Mouse (Mus musculus): ENCODE measurements around the gene Ptpra. TPM values are rescaled to one million over a fixed set of nuclear protein-coding genes. Genes with fewer than 3 reads are reported as not detected.

The Ptpra gene
- polyA plus RNA-seq, 1 experiment from 2014 or later, result 152 TPM

DNA sequence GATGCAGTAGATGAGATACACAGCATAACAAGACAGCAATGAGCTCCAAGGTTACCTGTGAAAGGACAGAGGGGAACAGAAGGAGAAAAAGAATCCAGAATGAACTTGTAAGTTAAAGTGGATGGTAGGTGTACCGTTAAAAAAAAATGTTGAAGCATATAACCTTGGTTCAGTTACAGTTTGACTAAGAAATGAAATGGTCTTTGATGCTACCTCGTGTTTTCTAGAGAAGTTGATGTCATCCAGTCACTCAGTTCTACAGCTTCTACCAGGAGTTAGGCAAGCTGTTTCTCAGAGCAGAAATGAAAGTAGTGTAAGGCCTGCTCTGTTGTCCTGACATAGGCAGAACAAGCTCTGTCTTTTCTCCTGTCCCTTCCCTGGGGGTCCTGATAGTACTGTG is 79.2 kb downstream of the Ptpra start:
- Histone ChIP-seq H3K27me3 (replicated peaks; ENCODE audit: control insufficient read depth, insufficient read depth, low read length) (no peaks in the 10 kb centered on the region), H3K9ac (replicated peaks; ENCODE audit: low read depth, low read length) (no peak overlapping the region), H3K36me3 (ENCODE audit: control insufficient read depth, insufficient read depth) (peaks cover 8% of the 10 kb centered on the region), H3K4me3 (replicated peaks; ENCODE audit: low read length) (no peak overlapping the region), H3K4me2 (ENCODE audit: low read length) (no peak overlapping the region), H3K9me3 (ENCODE audit: control insufficient read depth, low read length) (no peaks in the 10 kb centered on the region), H3K27ac (ENCODE audit: low read length) (no peak overlapping the region), H3K4me1 (replicated peaks; ENCODE audit: control insufficient read depth, insufficient read depth, low read length) (no peaks in the 10 kb centered on the region)
- WGBS, result 88% methylated on average over 2 of the region's 2 CpGs
- no peak for ATAC-seq

GRCm38 (mm10) chr2:130529925-130530324 is 79.8 kb downstream of the Ptpra start:
- Histone ChIP-seq H3K27me3 (replicated peaks; ENCODE audit: control insufficient read depth, insufficient read depth, low read length) (no peaks in the 10 kb centered on the region), H3K36me3 (ENCODE audit: control insufficient read depth, insufficient read depth) (peaks cover 9% of the 10 kb centered on the region), H3K9me3 (ENCODE audit: control insufficient read depth, low read length) (no peaks in the 10 kb centered on the region), H3K4me1 (replicated peaks; ENCODE audit: control insufficient read depth, insufficient read depth, low read length) (no peaks in the 10 kb centered on the region), H3K4me3 (replicated peaks; ENCODE audit: low read length) (no peak overlapping the region), H3K4me2 (ENCODE audit: low read length) (no peak overlapping the region), H3K27ac (ENCODE audit: low read length) (no peak overlapping the region), H3K9ac (replicated peaks; ENCODE audit: low read depth, low read length) (no peak overlapping the region)
- WGBS, result 83% methylated on average over 7 of the region's 7 CpGs
- ATAC-seq, result no peak

GRCm38 (mm10) chr2:130532201-130532600 is 82.1 kb downstream of the Ptpra start:
- WGBS, result 95% methylated on average over 2 of the region's 2 CpGs
- peaks cover 16% of the 10 kb centered on the region for H3K36me3 ChIP-seq (ENCODE audit: control insufficient read depth, insufficient read depth)
- no peak for ATAC-seq

GRCm38 (mm10) chr2:130535017-130535416 is 84.9 kb downstream of the Ptpra start:
- H3K4me2 ChIP-seq (ENCODE audit: low read length), result no peak overlapping the region
- no peaks in the 10 kb centered on the region for H3K27me3 ChIP-seq (replicated peaks; ENCODE audit: control insufficient read depth, insufficient read depth, low read length)
- 91% methylated on average over 6 of the region's 6 CpGs for WGBS
- no peak overlapping the region for H3K27ac ChIP-seq (ENCODE audit: low read length)
- H3K36me3 ChIP-seq (ENCODE audit: control insufficient read depth, insufficient read depth), result peaks cover 26% of the 10 kb centered on the region
- H3K9ac ChIP-seq (replicated peaks; ENCODE audit: low read depth, low read length), result no peak overlapping the region
- H3K4me1 ChIP-seq (replicated peaks; ENCODE audit: control insufficient read depth, insufficient read depth, low read length), result no peaks in the 10 kb centered on the region
- no peak overlapping the region for H3K4me3 ChIP-seq (replicated peaks; ENCODE audit: low read length)
- H3K9me3 ChIP-seq (ENCODE audit: control insufficient read depth, low read length), result no peaks in the 10 kb centered on the region
- no peak for ATAC-seq

More at GRCm38 (mm10) chr2:130532201-130532600, 82.1 kb downstream of the Ptpra start:
- Histone ChIP-seq H3K9ac (replicated peaks; ENCODE audit: low read depth, low read length) (no peak overlapping the region), H3K27me3 (replicated peaks; ENCODE audit: control insufficient read depth, insufficient read depth, low read length) (no peaks in the 10 kb centered on the region), H3K27ac (ENCODE audit: low read length) (no peak overlapping the region), H3K4me1 (replicated peaks; ENCODE audit: control insufficient read depth, insufficient read depth, low read length) (no peaks in the 10 kb centered on the region), H3K4me2 (ENCODE audit: low read length) (no peak overlapping the region), H3K4me3 (replicated peaks; ENCODE audit: low read length) (no peak overlapping the region), H3K9me3 (ENCODE audit: control insufficient read depth, low read length) (no peaks in the 10 kb centered on the region)

DNA sequence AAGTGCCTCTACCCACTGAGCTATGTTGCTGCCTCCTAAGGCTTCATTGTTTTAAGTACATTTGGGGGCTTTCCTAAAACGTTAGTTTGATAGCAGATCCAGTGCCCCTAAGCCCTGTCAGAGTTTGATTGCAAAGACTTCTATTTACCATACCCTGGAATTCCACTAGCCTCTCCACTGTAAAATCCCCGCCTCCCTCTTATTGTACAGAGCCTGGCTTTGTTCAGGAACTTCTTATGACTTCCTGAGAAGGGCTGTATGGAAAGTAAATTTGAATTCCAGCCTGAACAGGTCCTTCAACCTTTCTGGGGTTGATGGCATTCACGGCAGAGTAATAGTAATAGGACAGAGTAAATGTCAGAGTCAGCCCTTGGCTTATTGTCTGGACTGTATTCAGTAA is 86.8 kb downstream of the Ptpra start:
- no peaks in the 10 kb centered on the region for H3K4me1 ChIP-seq (replicated peaks; ENCODE audit: control insufficient read depth, insufficient read depth, low read length)
- no peaks in the 10 kb centered on the region for H3K27me3 ChIP-seq (replicated peaks; ENCODE audit: control insufficient read depth, insufficient read depth, low read length)
- ATAC-seq, result no peak
- no peaks in the 10 kb centered on the region for H3K9me3 ChIP-seq (ENCODE audit: control insufficient read depth, low read length)
- H3K27ac ChIP-seq (ENCODE audit: low read length), result no peak overlapping the region
- 70% methylated on average over 3 of the region's 3 CpGs for WGBS
- no peak overlapping the region for H3K9ac ChIP-seq (replicated peaks; ENCODE audit: low read depth, low read length)
- H3K4me3 ChIP-seq (replicated peaks; ENCODE audit: low read length), result no peak overlapping the region
- H3K4me2 ChIP-seq (ENCODE audit: low read length), result no peak overlapping the region
- peaks cover 40% of the 10 kb centered on the region for H3K36me3 ChIP-seq (ENCODE audit: control insufficient read depth, insufficient read depth)

DNA sequence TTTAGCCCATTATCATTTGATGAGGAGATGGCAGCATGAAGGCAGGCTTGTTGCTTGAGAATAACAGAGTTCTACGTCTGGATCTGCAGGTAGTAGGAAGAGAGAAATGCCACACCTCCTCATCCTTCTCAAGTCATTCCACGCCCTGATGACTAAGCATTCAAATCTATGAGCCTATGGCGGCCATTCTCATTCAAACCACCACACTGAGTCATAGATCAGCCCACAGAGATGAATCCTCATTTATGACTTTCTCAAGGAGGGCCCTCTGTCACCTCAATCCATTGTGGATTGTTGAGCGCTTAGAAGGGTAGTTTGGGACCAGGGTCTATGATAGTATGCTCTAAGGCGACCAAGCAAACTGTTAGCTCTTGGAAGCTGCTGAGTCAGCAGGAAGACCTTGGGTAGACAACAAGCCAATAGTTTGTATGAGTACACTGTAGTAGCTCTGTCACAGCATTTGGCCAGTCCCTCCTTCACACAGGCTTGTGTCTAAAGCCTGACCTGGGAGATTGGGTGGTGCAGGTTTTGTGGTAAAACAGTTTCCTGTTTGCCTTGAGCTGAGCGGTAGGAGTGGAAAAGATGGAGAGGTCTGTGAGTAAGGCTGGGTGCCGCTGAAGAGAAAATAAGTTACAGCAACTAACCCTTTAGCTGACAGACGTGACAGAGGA is 88.9 kb downstream of the Ptpra start:
- H3K27me3 ChIP-seq (replicated peaks; ENCODE audit: control insufficient read depth, insufficient read depth, low read length), result no peaks in the 10 kb centered on the region
- no peaks in the 10 kb centered on the region for H3K4me1 ChIP-seq (replicated peaks; ENCODE audit: control insufficient read depth, insufficient read depth, low read length)
- no peak for ATAC-seq
- peaks cover 47% of the 10 kb centered on the region for H3K36me3 ChIP-seq (ENCODE audit: control insufficient read depth, insufficient read depth)
- no peak overlapping the region for H3K9ac ChIP-seq (replicated peaks; ENCODE audit: low read depth, low read length)
- H3K4me3 ChIP-seq (replicated peaks; ENCODE audit: low read length), result no peak overlapping the region
- WGBS, result 94% methylated on average over 8 of the region's 8 CpGs
- no peak overlapping the region for H3K27ac ChIP-seq (ENCODE audit: low read length)
- H3K9me3 ChIP-seq (ENCODE audit: control insufficient read depth, low read length), result no peaks in the 10 kb centered on the region
- H3K4me2 ChIP-seq (ENCODE audit: low read length), result no peak overlapping the region

DNA sequence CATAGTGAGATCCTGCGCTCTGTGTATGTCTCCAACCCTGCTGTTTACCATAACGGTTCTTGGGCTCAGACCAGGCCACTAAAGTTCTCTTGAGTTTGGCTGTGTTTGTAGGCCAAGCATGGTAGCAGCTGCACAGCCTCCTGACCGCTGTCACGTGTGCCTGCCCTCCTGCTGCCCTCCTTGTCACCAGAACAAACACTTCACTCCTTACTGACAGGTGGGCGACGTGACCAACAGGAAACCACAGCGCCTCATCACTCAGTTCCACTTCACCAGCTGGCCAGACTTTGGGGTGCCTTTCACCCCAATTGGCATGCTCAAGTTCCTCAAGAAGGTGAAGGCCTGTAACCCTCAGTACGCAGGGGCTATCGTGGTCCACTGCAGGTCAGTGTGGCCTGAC is 90.2 kb downstream of the Ptpra start:
- no peaks in the 10 kb centered on the region for H3K9me3 ChIP-seq (ENCODE audit: control insufficient read depth, low read length)
- no peak overlapping the region for H3K4me3 ChIP-seq (replicated peaks; ENCODE audit: low read length)
- no peaks in the 10 kb centered on the region for H3K27me3 ChIP-seq (replicated peaks; ENCODE audit: control insufficient read depth, insufficient read depth, low read length)
- H3K9ac ChIP-seq (replicated peaks; ENCODE audit: low read depth, low read length), result no peak overlapping the region
- WGBS, result 90% methylated on average over 9 of the region's 9 CpGs
- peaks cover 54% of the 10 kb centered on the region for H3K36me3 ChIP-seq (ENCODE audit: control insufficient read depth, insufficient read depth)
- H3K4me2 ChIP-seq (ENCODE audit: low read length), result no peak overlapping the region
- no peaks in the 10 kb centered on the region for H3K4me1 ChIP-seq (replicated peaks; ENCODE audit: control insufficient read depth, insufficient read depth, low read length)
- no peak overlapping the region for H3K27ac ChIP-seq (ENCODE audit: low read length)
- ATAC-seq, result no peak

DNA sequence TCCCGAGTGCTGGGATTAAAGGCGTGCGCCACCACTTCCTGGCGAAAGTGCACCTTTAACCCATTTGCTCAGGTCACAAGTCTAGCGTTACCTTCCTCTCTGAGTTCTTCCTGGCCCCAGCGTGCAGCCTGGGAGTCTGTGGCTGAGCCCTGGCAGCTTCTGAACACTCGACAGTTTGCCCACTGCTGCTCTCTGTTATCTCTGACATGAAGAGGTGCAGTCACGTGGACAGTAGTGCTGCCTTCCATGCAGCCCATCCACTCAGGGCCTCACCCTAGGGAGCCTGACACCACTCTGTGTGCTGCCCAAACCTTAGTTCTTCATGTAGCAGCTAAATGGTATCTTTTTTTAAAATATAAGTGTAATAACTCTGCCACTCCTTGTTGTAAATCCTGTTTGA is 96.9 kb downstream of the Ptpra start:
- Histone ChIP-seq H3K4me3 (replicated peaks; ENCODE audit: low read length) (no peak overlapping the region), H3K4me2 (ENCODE audit: low read length) (no peak overlapping the region), H3K9me3 (ENCODE audit: control insufficient read depth, low read length) (no peaks in the 10 kb centered on the region), H3K9ac (replicated peaks; ENCODE audit: low read depth, low read length) (no peak overlapping the region), H3K27me3 (replicated peaks; ENCODE audit: control insufficient read depth, insufficient read depth, low read length) (no peaks in the 10 kb centered on the region), H3K27ac (ENCODE audit: low read length) (no peak overlapping the region), H3K36me3 (ENCODE audit: control insufficient read depth, insufficient read depth) (peaks cover 49% of the 10 kb centered on the region), H3K4me1 (replicated peaks; ENCODE audit: control insufficient read depth, insufficient read depth, low read length) (no peaks in the 10 kb centered on the region)
- no peak for ATAC-seq
- 91% methylated on average over 8 of the region's 8 CpGs for WGBS

- no peak overlapping the region for H3K27ac ChIP-seq (ENCODE audit: low read length)
- peaks cover 29% of the 10 kb centered on the region for H3K36me3 ChIP-seq (ENCODE audit: control insufficient read depth, insufficient read depth)
- H3K4me1 ChIP-seq (replicated peaks; ENCODE audit: control insufficient read depth, insufficient read depth, low read length), result no peaks in the 10 kb centered on the region
- H3K9me3 ChIP-seq (ENCODE audit: control insufficient read depth, low read length), result no peaks in the 10 kb centered on the region
- 94% methylated on average over 7 of the region's 7 CpGs for WGBS
- ATAC-seq, result no peak
- no peak overlapping the region for H3K4me2 ChIP-seq (ENCODE audit: low read length)
- no peak overlapping the region for H3K4me3 ChIP-seq (replicated peaks; ENCODE audit: low read length)
- no peaks in the 10 kb centered on the region for H3K27me3 ChIP-seq (replicated peaks; ENCODE audit: control insufficient read depth, insufficient read depth, low read length)
- no peak overlapping the region for H3K9ac ChIP-seq (replicated peaks; ENCODE audit: low read depth, low read length)
Observed at GRCm38 (mm10) chr2:130554841-130555240, 104.8 kb downstream of the Ptpra start.

DNA sequence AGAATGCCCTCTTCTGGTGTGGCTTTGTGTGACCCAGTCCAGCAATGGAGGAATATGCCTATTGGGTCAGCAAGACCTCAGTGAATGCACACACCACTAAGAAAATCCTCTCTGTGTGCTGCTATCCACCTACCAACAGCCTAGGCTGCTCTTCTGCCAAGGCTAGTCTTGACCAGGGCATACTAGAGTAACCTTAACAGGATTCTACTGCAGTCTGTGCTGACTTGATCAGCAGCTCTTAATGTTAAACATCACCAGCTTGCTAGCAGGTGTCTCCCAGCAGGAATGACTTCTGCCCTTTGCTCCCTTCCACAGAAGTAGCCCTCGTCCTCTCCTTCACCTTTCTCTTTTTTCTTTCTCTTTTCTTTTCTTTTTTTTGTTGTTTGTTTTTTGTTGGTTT is 106.2 kb downstream of the Ptpra start:
- no peak overlapping the region for H3K4me3 ChIP-seq (replicated peaks; ENCODE audit: low read length)
- ATAC-seq, result no peak
- no peaks in the 10 kb centered on the region for H3K27me3 ChIP-seq (replicated peaks; ENCODE audit: control insufficient read depth, insufficient read depth, low read length)
- H3K36me3 ChIP-seq (ENCODE audit: control insufficient read depth, insufficient read depth), result peaks cover 27% of the 10 kb centered on the region
- no peaks in the 10 kb centered on the region for H3K4me1 ChIP-seq (replicated peaks; ENCODE audit: control insufficient read depth, insufficient read depth, low read length)
- H3K4me2 ChIP-seq (ENCODE audit: low read length), result no peak overlapping the region
- WGBS, result 90% methylated on average over 1 of the region's 1 CpGs
- H3K9me3 ChIP-seq (ENCODE audit: control insufficient read depth, low read length), result no peaks in the 10 kb centered on the region
- H3K9ac ChIP-seq (replicated peaks; ENCODE audit: low read depth, low read length), result no peak overlapping the region
- no peak overlapping the region for H3K27ac ChIP-seq (ENCODE audit: low read length)
